Mouse (Mus musculus): ENCODE measurements around the gene Ccnb1ip1. TPM values are rescaled to one million over a fixed set of nuclear protein-coding genes. Genes with fewer than 3 reads are reported as not detected.
A peak's percentile ranks its signal among the peaks of the same experiment; 100 is the strongest.

The Ccnb1ip1 gene
- polyA plus RNA-seq, 1 experiment from 2014 or later = not detected

GRCm38 (mm10) chr14:50795261-50795935 lies 12.1 kb downstream of the Ccnb1ip1 start:
- H3K4me3 ChIP-seq (ENCODE audit: low read depth, low read length) = no peak overlapping the region
- DNase-seq (ENCODE audit: low spot score, missing footprints) (no peak), ATAC-seq (ENCODE audit: low FRiP score) (no peak)

DNA sequence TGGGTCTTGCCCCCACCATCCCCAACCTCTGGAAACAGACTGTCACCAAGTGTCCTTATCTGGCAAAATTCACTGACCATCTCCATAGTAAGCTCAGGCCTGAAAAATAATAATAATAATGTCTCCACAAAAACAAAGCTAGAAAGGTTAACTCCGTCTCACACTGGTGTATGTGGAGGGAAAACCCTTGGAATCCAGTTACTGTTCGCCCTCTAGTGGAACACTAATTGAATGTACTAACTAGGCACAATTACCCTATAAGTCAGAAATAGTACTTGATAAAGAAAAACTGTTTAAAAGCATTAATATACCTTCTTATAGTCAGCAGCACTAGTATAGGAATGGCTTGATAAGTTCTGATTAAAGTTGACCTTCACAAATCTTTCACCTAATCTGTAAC lies 19.4 kb downstream of the Ccnb1ip1 start:
- Histone ChIP-seq H3K27ac (ENCODE audit: low read depth, low read length) (no peak overlapping the region), H3K4me2 (no peak overlapping the region), H3K4me3 (ENCODE audit: low read depth, low read length) (no peak overlapping the region), H3K36me3 (ENCODE audit: control insufficient read depth, insufficient read depth, low read length) (no peaks in the 10 kb centered on the region), H3K27me3 (ENCODE audit: control insufficient read depth, insufficient read depth, low read length) (no peaks in the 10 kb centered on the region), H3K9ac (ENCODE audit: low read length) (no peak overlapping the region), H3K9me3 (ENCODE audit: control insufficient read depth, low read length) (no peaks in the 10 kb centered on the region), H3K4me1 (ENCODE audit: control insufficient read depth, insufficient read depth, low read length) (peaks cover 2% of the 10 kb centered on the region; the same call in 1 of the 2 replicates)
- DNase-seq (ENCODE audit: low spot score, missing footprints) = no peak
- 17% methylated on average over 2 of the region's 2 CpGs for WGBS
- ATAC-seq (ENCODE audit: low FRiP score) = no peak

More at GRCm38 (mm10) chr14:50795261-50795935, 12.1 kb downstream of the Ccnb1ip1 start:
- no peaks in the 10 kb centered on the region for H3K36me3 ChIP-seq (ENCODE audit: control insufficient read depth, insufficient read depth, low read length)
- H3K4me1 ChIP-seq (ENCODE audit: control insufficient read depth, insufficient read depth, low read length) = no peaks in the 10 kb centered on the region
- no peaks in the 10 kb centered on the region for H3K9me3 ChIP-seq (ENCODE audit: control insufficient read depth, low read length)
- H3K9ac ChIP-seq (ENCODE audit: low read length) = no peak overlapping the region
- no peaks in the 10 kb centered on the region for H3K27me3 ChIP-seq (ENCODE audit: control insufficient read depth, insufficient read depth, low read length)
- WGBS = 92% methylated on average over 24 of the region's 24 CpGs
- no peak overlapping the region for H3K4me2 ChIP-seq
- no peak overlapping the region for H3K27ac ChIP-seq (ENCODE audit: low read depth, low read length)

- H3K4me2 ChIP-seq = peak within 1 kb of the TSS; percentile 51
- H3K4me1 ChIP-seq (ENCODE audit: control insufficient read depth, insufficient read depth, low read length) = peaks cover 2% of the 10 kb centered on the region; the same call in 1 of the 2 replicates
- H3K27me3 ChIP-seq (ENCODE audit: control insufficient read depth, insufficient read depth, low read length) = no peaks in the 10 kb centered on the region
- peak within 1 kb of the TSS; percentile 84 for H3K9ac ChIP-seq (ENCODE audit: low read length)
- H3K36me3 ChIP-seq (ENCODE audit: control insufficient read depth, insufficient read depth, low read length) = peaks cover 3% of the 10 kb centered on the region
- peak within 1 kb of the TSS; percentile 40; the same call in 1 of the 2 replicates for H3K27ac ChIP-seq (ENCODE audit: low read depth, low read length)
- DNase-seq (ENCODE audit: low spot score, missing footprints) = peak; percentile 100
- peak within 1 kb of the TSS; percentile 73 for H3K4me3 ChIP-seq (ENCODE audit: low read depth, low read length)
- no peaks in the 10 kb centered on the region for H3K9me3 ChIP-seq (ENCODE audit: control insufficient read depth, low read length)
- 1% methylated on average over 21 of the region's 21 CpGs for WGBS
- peak; percentile 94 for ATAC-seq (ENCODE audit: low FRiP score)
Observed at GRCm38 (mm10) chr14:50785251-50785637, 22.3 kb downstream of the Ccnb1ip1 start, which contains the start of gene Ttc5. Ttc5 (minus strand) TSS chr14:50785519.

GRCm38 (mm10) chr14:50784391-50785250 lies 22.9 kb downstream of the Ccnb1ip1 start:
- peak overlapping the region; percentile 73 for H3K4me3 ChIP-seq (ENCODE audit: low read depth, low read length)
- ATAC-seq (ENCODE audit: low FRiP score) (no peak), DNase-seq (ENCODE audit: low spot score, missing footprints) (peak; percentile 90)
- H3K36me3 ChIP-seq (ENCODE audit: control insufficient read depth, insufficient read depth, low read length) = peaks cover 3% of the 10 kb centered on the region
- H3K27me3 ChIP-seq (ENCODE audit: control insufficient read depth, insufficient read depth, low read length) = no peaks in the 10 kb centered on the region
- H3K9ac ChIP-seq (ENCODE audit: low read length) = peak overlapping the region; percentile 84
- WGBS = 31% methylated on average over 16 of the region's 16 CpGs
- peak overlapping the region; percentile 40; the same call in 1 of the 2 replicates for H3K27ac ChIP-seq (ENCODE audit: low read depth, low read length)
- H3K4me1 ChIP-seq (ENCODE audit: control insufficient read depth, insufficient read depth, low read length) = peaks cover 2% of the 10 kb centered on the region; the same call in 1 of the 2 replicates
- H3K9me3 ChIP-seq (ENCODE audit: control insufficient read depth, low read length) = no peaks in the 10 kb centered on the region
- peak overlapping the region; percentile 51 for H3K4me2 ChIP-seq

GRCm38 (mm10) chr14:50782166-50782565 lies 25.4 kb downstream of the Ccnb1ip1 start:
- no peaks in the 10 kb centered on the region for H3K27me3 ChIP-seq (ENCODE audit: control insufficient read depth, insufficient read depth, low read length)
- no peak for ATAC-seq (ENCODE audit: low FRiP score)
- WGBS = 93% methylated on average over 3 of the region's 3 CpGs
- no peak overlapping the region for H3K4me3 ChIP-seq (ENCODE audit: low read depth, low read length)
- peaks cover 2% of the 10 kb centered on the region; the same call in 1 of the 2 replicates for H3K4me1 ChIP-seq (ENCODE audit: control insufficient read depth, insufficient read depth, low read length)
- no peak overlapping the region for H3K27ac ChIP-seq (ENCODE audit: low read depth, low read length)
- no peaks in the 10 kb centered on the region for H3K9me3 ChIP-seq (ENCODE audit: control insufficient read depth, low read length)
- DNase-seq (ENCODE audit: low spot score, missing footprints) = no peak
- no peak overlapping the region for H3K9ac ChIP-seq (ENCODE audit: low read length)
- peaks cover 7% of the 10 kb centered on the region for H3K36me3 ChIP-seq (ENCODE audit: control insufficient read depth, insufficient read depth, low read length)
- H3K4me2 ChIP-seq = no peak overlapping the region

- ATAC-seq (ENCODE audit: low FRiP score) (no peak), DNase-seq (ENCODE audit: low spot score, missing footprints) (peak; percentile 76)
- Histone ChIP-seq H3K4me2 (no peak overlapping the region), H3K4me3 (ENCODE audit: low read depth, low read length) (no peak overlapping the region), H3K9me3 (ENCODE audit: control insufficient read depth, low read length) (no peaks in the 10 kb centered on the region), H3K27ac (ENCODE audit: low read depth, low read length) (no peak overlapping the region), H3K9ac (ENCODE audit: low read length) (no peak overlapping the region), H3K27me3 (ENCODE audit: control insufficient read depth, insufficient read depth, low read length) (no peaks in the 10 kb centered on the region), H3K4me1 (ENCODE audit: control insufficient read depth, insufficient read depth, low read length) (no peaks in the 10 kb centered on the region), H3K36me3 (ENCODE audit: control insufficient read depth, insufficient read depth, low read length) (peaks cover 27% of the 10 kb centered on the region)
- WGBS = 80% methylated on average over 2 of the region's 2 CpGs
Observed at GRCm38 (mm10) chr14:50771342-50771741, 36.2 kb downstream of the Ccnb1ip1 start.

DNA sequence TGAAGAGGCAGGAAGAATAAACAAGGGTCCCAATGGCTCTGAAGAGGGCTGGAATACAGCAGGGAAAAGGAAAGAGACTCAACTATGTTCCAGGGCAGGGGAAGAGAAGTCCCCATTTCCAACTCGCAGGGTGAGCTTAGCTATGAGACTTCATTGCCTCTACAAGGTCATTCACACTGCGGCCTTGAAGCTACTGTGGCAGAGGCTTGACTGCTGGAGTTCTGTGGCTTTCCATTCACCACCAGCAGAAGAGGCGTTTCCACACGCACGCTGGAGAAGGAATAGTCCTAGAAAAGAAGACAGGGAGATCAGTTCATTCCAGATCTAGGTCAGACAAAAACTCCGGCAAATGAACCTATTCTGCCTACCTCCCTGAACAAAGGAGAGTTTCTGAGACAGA lies 41.8 kb downstream of the Ccnb1ip1 start:
- no peak overlapping the region for H3K27ac ChIP-seq (ENCODE audit: low read depth, low read length)
- no peaks in the 10 kb centered on the region for H3K4me1 ChIP-seq (ENCODE audit: control insufficient read depth, insufficient read depth, low read length)
- H3K4me3 ChIP-seq (ENCODE audit: low read depth, low read length) = no peak overlapping the region
- no peak overlapping the region for H3K4me2 ChIP-seq
- no peaks in the 10 kb centered on the region for H3K27me3 ChIP-seq (ENCODE audit: control insufficient read depth, insufficient read depth, low read length)
- 92% methylated on average over 6 of the region's 6 CpGs for WGBS
- peak; percentile 23 for DNase-seq (ENCODE audit: low spot score, missing footprints)
- no peaks in the 10 kb centered on the region for H3K9me3 ChIP-seq (ENCODE audit: control insufficient read depth, low read length)
- no peak for ATAC-seq (ENCODE audit: low FRiP score)
- no peak overlapping the region for H3K9ac ChIP-seq (ENCODE audit: low read length)
- peaks cover 14% of the 10 kb centered on the region for H3K36me3 ChIP-seq (ENCODE audit: control insufficient read depth, insufficient read depth, low read length)

DNA sequence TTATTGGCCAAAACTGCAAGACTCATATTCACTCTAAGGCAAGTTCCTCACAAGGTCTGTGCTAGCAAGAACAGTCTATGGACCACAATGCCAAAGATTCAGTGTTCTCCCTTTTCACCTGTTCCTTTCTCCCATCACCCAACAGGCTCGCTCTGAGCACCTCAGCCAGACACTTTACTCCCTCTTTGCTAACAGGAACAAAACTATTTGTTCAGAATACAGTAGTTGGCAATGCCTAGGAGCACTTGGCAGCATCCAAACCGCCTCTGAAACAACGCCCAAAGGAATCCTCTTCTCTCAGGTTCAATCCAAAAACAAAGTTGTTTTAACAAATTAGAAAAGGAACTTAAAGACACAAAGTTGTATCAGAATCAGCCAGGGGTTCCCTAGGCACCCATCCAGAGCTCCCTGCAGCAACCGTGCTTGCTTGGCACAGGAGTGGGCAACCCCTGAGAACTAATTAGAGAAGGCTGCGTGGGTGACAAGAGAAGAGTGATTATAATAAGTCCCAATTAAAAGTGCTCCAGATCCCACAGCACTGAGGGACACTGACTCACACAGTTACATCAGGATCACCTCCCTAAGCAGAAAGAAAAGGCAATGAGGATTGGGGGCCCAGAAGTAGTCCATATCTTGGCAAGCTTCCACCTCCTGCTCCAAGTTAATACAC lies 49.0 kb downstream of the Ccnb1ip1 start:
- H3K4me1 ChIP-seq (ENCODE audit: control insufficient read depth, insufficient read depth, low read length) = no peaks in the 10 kb centered on the region
- no peak overlapping the region for H3K4me2 ChIP-seq
- H3K9me3 ChIP-seq (ENCODE audit: control insufficient read depth, low read length) = no peaks in the 10 kb centered on the region
- no peak overlapping the region for H3K9ac ChIP-seq (ENCODE audit: low read length)
- no peak overlapping the region for H3K27ac ChIP-seq (ENCODE audit: low read depth, low read length)
- 81% methylated on average over 5 of the region's 5 CpGs for WGBS
- H3K4me3 ChIP-seq (ENCODE audit: low read depth, low read length) = no peak overlapping the region
- no peaks in the 10 kb centered on the region for H3K36me3 ChIP-seq (ENCODE audit: control insufficient read depth, insufficient read depth, low read length)
- DNase-seq (ENCODE audit: low spot score, missing footprints) = peak; percentile 39
- H3K27me3 ChIP-seq (ENCODE audit: control insufficient read depth, insufficient read depth, low read length) = no peaks in the 10 kb centered on the region
- no peak for ATAC-seq (ENCODE audit: low FRiP score)
